Comparison of ENCODE assay signal across 9 mouse cellular contexts in the genomic region with DNA sequence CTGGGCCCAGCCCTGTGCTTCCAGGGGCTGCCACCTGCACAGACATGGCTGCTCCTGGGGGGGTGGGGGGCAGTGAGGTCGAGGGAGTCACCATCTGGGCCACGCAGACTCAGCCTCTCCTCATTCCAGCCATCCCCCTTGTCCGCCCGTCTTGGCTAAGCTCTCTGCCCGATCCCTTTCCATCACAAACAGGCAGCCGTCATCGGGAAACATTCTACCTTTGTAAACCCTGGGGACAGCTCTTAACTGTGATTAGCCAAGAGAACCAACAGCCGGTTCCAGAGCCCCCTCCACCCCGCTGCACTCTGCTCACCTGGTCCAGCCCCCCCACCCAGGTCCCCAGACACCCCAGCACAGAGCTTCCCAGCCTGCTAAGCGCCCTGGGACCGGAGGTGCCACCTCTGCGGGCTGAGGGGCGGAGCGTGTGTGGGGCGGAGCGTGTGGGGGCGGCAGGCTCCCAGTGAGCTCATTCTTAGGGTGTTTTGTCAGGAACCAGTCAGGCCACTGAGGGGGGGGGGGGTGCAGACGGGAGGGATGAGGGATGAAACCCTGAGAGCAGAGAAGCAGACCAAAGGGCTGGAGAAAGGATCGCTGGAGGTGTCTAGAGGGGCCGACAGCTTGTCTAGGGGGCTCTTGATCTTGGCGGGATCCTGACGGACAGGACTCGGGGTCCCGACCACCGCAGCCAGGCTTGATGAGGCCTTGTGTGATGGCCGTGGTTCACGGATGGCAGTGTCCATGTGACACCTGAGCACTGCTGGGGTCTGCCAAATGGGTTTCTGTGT. TPM values are rescaled to one million over a fixed set of nuclear protein-coding genes. Genes with fewer than 3 reads are reported as not detected.
DNase-seq lines count a peak whose midpoint lies in the region; ATAC-seq lines count a peak whose summit lies in the region.
"Had no signal": no experiment of that assay in that cellular context is flagged by ENCODE, and none has a peak within 500 bp of the region (broad histone marks: within the 10 kb centered on the region; RNA-seq: fewer than 3 reads in every experiment).

No protein-coding gene starts in this region.

- peak overlapping the region; percentile 78 for H3K4me2 ChIP-seq in heart, embryonic 11.5 days
- peak overlapping the region; percentile 71 for H3K4me2 ChIP-seq in kidney, embryonic 15.5 days
- H3K4me2 ChIP-seq in stomach, embryonic 14.5 days (replicated peaks; ENCODE audit: low read depth, low read length) = peak overlapping the region; percentile 55

- H3K4me1 ChIP-seq in heart, embryonic 11.5 days (ENCODE audit: control insufficient read depth, insufficient read depth, low read length) = 0 out of 2 replicates have a peak, but pooled peaks cover 8% of the 10 kb centered on the region
- peaks cover 25% of the 10 kb centered on the region for H3K4me1 ChIP-seq in kidney, embryonic 15.5 days
- H3K4me1 ChIP-seq in stomach, embryonic 14.5 days (ENCODE audit: control insufficient read depth, insufficient read depth, low read length) = 0 out of 2 replicates have a peak, but pooled peaks cover 6% of the 10 kb centered on the region

- H3K27me3 ChIP-seq in heart, embryonic 11.5 days (ENCODE audit: control insufficient read depth, insufficient read depth, low read length) = peaks cover 42% of the 10 kb centered on the region
- peaks cover 48% of the 10 kb centered on the region for H3K27me3 ChIP-seq in kidney, embryonic 15.5 days
- H3K27me3 ChIP-seq in stomach, embryonic 14.5 days (ENCODE audit: control insufficient read depth, insufficient read depth, low read length) = 0 out of 2 replicates have a peak, but pooled peaks cover 4% of the 10 kb centered on the region

- peak; percentile 33; the same call in 1 of the 2 replicates for ATAC-seq in heart, embryonic 11.5 days (replicated peaks; ENCODE audit: insufficient number of reproducible peaks, low FRiP score, low TSS enrichment)
- peak; percentile 40; the same call in 1 of the 2 replicates for ATAC-seq in kidney, embryonic 15.5 days (replicated peaks; ENCODE audit: low FRiP score)
- ATAC-seq in stomach, embryonic 14.5 days (ENCODE audit: insufficient number of reproducible peaks, insufficient read depth, low FRiP score, low read depth) = peak; percentile 57

- H3K36me3 ChIP-seq in heart, embryonic 11.5 days (ENCODE audit: control insufficient read depth, insufficient read depth, low read length) = peaks cover 1% of the 10 kb centered on the region
- H3K36me3 ChIP-seq in kidney, embryonic 15.5 days = peaks cover 13% of the 10 kb centered on the region
- peaks cover 7% of the 10 kb centered on the region; the same call in 1 of the 2 replicates for H3K36me3 ChIP-seq in stomach, embryonic 14.5 days (ENCODE audit: control insufficient read depth, insufficient read depth, low read length)

- H3K4me3 ChIP-seq in heart, embryonic 11.5 days (ENCODE audit: low read depth, low read length) = peak overlapping the region; percentile 40
- peak overlapping the region; percentile 41 for H3K4me3 ChIP-seq in kidney, embryonic 15.5 days (replicated peaks)
- peak overlapping the region; percentile 26 for H3K4me3 ChIP-seq in stomach, embryonic 14.5 days (ENCODE audit: low read depth, low read length)

- H3K9ac ChIP-seq in heart, embryonic 11.5 days (ENCODE audit: low read depth, low read length) = peak overlapping the region; percentile 66
- H3K9ac ChIP-seq in kidney, embryonic 15.5 days = peak overlapping the region; percentile 35
- peak overlapping the region; percentile 6; the same call in 1 of the 2 replicates for H3K9ac ChIP-seq in stomach, embryonic 14.5 days (replicated peaks; ENCODE audit: low read depth, low read length)

- 2% methylated on average over 26 of the region's 27 CpGs for WGBS in heart, embryonic 11.5 days (ENCODE audit: insufficient replicate concordance)
- 2% methylated on average over 27 of the region's 27 CpGs for WGBS in kidney, embryonic 15.5 days
- WGBS in stomach, embryonic 14.5 days = 2% methylated on average over 26 of the region's 27 CpGs

- H3K27ac ChIP-seq in heart, embryonic 11.5 days (ENCODE audit: low read depth, low read length) = no peak overlapping the region
- H3K27ac ChIP-seq in kidney, embryonic 15.5 days = 0 out of 2 replicates have a peak overlapping the region, but pooled peaks have one; percentile 18
- 0 out of 2 replicates have a peak overlapping the region, but pooled peaks have one; percentile 15 for H3K27ac ChIP-seq in stomach, embryonic 14.5 days (ENCODE audit: low read length)

- intact Hi-C loops in left cerebral cortex, postnatal 36 days (cut with DNase I) = no loop called here

- H3K9me3 ChIP-seq in heart, embryonic 11.5 days (replicated peaks; ENCODE audit: control insufficient read depth, low read length) = peaks cover 5% of the 10 kb centered on the region
- peaks cover 5% of the 10 kb centered on the region; the same call in 1 of the 2 replicates for H3K9me3 ChIP-seq in kidney, embryonic 15.5 days (replicated peaks)
- no peaks in the 10 kb centered on the region for H3K9me3 ChIP-seq in stomach, embryonic 14.5 days (ENCODE audit: control insufficient read depth, low read depth, low read length)

- DNase-seq in CD4-positive helper T cell, adult 2 months (ENCODE audit: low read depth, low spot score) = peak; percentile 83
- DNase-seq in ZHBTc4 (ENCODE audit: low read depth, low spot score) = peak; percentile 71
- DNase-seq in lung, postnatal 14 days = peak; percentile 59
- DNase-seq in gastrocnemius, adult 8-10 months (ENCODE audit: low spot score in 2 of 2) = no peak
- DNase-seq in left cerebral cortex, postnatal 36 days (ENCODE audit: low spot score in 2 of 2) = no peak

RNA-seq across cellular contexts. Expression of a gene that starts 4.2 kb away (rescaled TPM):
- 2.2 and 3.7 TPM in 2 replicates for polyA plus RNA-seq in heart, embryonic 11.5 days (2014; fragmentation: Nextera tagmentation; extraction: Ambion mirVana)
- polyA plus RNA-seq in kidney, embryonic 15.5 days (2015; fragmentation: Nextera tagmentation; extraction: Ambion mirVana) = 5.1 and 6.3 TPM in 2 replicates
- 6.0 and 8.9 TPM in 2 replicates for polyA plus RNA-seq in stomach, embryonic 14.5 days (2014; fragmentation: Nextera tagmentation; extraction: Ambion mirVana)
- total RNA-seq in gastrocnemius, adult 8-10 months (2022) = under 1 TPM in 3 of 4 experiments, not detected in 1; 0.21 to 0.40 (median 0.24) TPM
- 1 to 10 TPM; 2.6 to 3.3 TPM for total RNA-seq in left cerebral cortex, postnatal 36 days (2021)

RNA-seq across cellular contexts. Expression of a gene that starts 4.9 kb away (rescaled TPM):
- 11.0 and 13.3 TPM in 2 replicates for polyA plus RNA-seq in heart, embryonic 11.5 days (2014; fragmentation: Nextera tagmentation; extraction: Ambion mirVana)
- polyA plus RNA-seq in kidney, embryonic 15.5 days (2015; fragmentation: Nextera tagmentation; extraction: Ambion mirVana) = 22.6 and 58.1 TPM in 2 replicates
- 1.7 and 3.2 TPM in 2 replicates for polyA plus RNA-seq in stomach, embryonic 14.5 days (2014; fragmentation: Nextera tagmentation; extraction: Ambion mirVana)
- total RNA-seq in gastrocnemius, adult 8-10 months (2022) = over 10,000 TPM; 38,224 to 44,934 (median 40,442) TPM
- under 1 TPM; 0.35 to 0.41 TPM for total RNA-seq in left cerebral cortex, postnatal 36 days (2021)
- polyA plus RNA-seq: cortical plate, adult 2 months had no signal

RNA-seq across cellular contexts. Expression of a gene that starts 17.9 kb away (rescaled TPM):
- polyA plus RNA-seq in heart, embryonic 11.5 days (2014; fragmentation: Nextera tagmentation; extraction: Ambion mirVana) = 6.1 and 6.6 TPM in 2 replicates
- polyA plus RNA-seq in kidney, embryonic 15.5 days (2015; fragmentation: Nextera tagmentation; extraction: Ambion mirVana) = 16.0 and 19.5 TPM in 2 replicates
- 8.8 and 10.3 TPM in 2 replicates for polyA plus RNA-seq in stomach, embryonic 14.5 days (2014; fragmentation: Nextera tagmentation; extraction: Ambion mirVana)
- total RNA-seq in gastrocnemius, adult 8-10 months (2022) = 10 to 100 TPM in 2 of 4 experiments, 1 to 10 TPM in 2; 7.5 to 14.9 (median 10.4) TPM
- total RNA-seq in left cerebral cortex, postnatal 36 days (2021) = 10 to 100 TPM; 26.1 to 40.0 TPM

RNA-seq across cellular contexts. Expression of a gene that starts 40.1 kb away (rescaled TPM):
- polyA plus RNA-seq in heart, embryonic 11.5 days (2014; fragmentation: Nextera tagmentation; extraction: Ambion mirVana) = 12.4 and 17.6 TPM in 2 replicates
- 5.5 and 5.8 TPM in 2 replicates for polyA plus RNA-seq in kidney, embryonic 15.5 days (2015; fragmentation: Nextera tagmentation; extraction: Ambion mirVana)
- polyA plus RNA-seq in stomach, embryonic 14.5 days (2014; fragmentation: Nextera tagmentation; extraction: Ambion mirVana) = 9.6 and 10.0 TPM in 2 replicates
- 1 to 10 TPM; 2.8 to 6.3 (median 4.1) TPM for total RNA-seq in gastrocnemius, adult 8-10 months (2022)
- total RNA-seq in left cerebral cortex, postnatal 36 days (2021) = 1 to 10 TPM; 5.1 to 7.9 TPM

RNA-seq across cellular contexts. Expression of a gene that starts 40.4 kb away (rescaled TPM):
- 17.6 and 18.9 TPM in 2 replicates for polyA plus RNA-seq in heart, embryonic 11.5 days (2014; fragmentation: Nextera tagmentation; extraction: Ambion mirVana)
- 27.0 and 28.3 TPM in 2 replicates for polyA plus RNA-seq in kidney, embryonic 15.5 days (2015; fragmentation: Nextera tagmentation; extraction: Ambion mirVana)
- polyA plus RNA-seq in stomach, embryonic 14.5 days (2014; fragmentation: Nextera tagmentation; extraction: Ambion mirVana) = 20.5 and 23.9 TPM in 2 replicates
- total RNA-seq in gastrocnemius, adult 8-10 months (2022) = 10 to 100 TPM in 3 of 4 experiments, 1 to 10 TPM in 1; 8.9 to 13.9 (median 11.2) TPM
- total RNA-seq in left cerebral cortex, postnatal 36 days (2021) = 10 to 100 TPM; 17.3 to 17.6 TPM

Comparison
In these comparisons a context has a peak if more than half of its experiments do, and no peak if none do; other contexts are left out.
1. DNase-seq: peak in CD4-positive helper T cell, adult 2 months (single experiment), ZHBTc4 (single experiment) and lung, postnatal 14 days (single experiment); none in gastrocnemius, adult 8-10 months (0 of 2) and left cerebral cortex, postnatal 36 days (0 of 2).
2. H3K9ac ChIP-seq: peak in every context shown above with its lines; median percentile 66 in heart, embryonic 11.5 days; 35 in kidney, embryonic 15.5 days; 6 in stomach, embryonic 14.5 days.
3. Peak in every context shown above with its lines, with median percentiles within 50 percentile points of each other: ATAC-seq, H3K4me2 ChIP-seq and H3K4me3 ChIP-seq.